Mouse (Mus musculus) Muller cell, postnatal 12 days (primary cell): ENCODE measurements at regions not wholly inside any gene's neighbourhood (a gene's known extent, or its start where the extent isn't known, plus 50 kb on each side); places are given as distances from the start of the nearest gene placed in this dataset.

Experiments used
- DNase-seq: peaks from one replicate; pipeline ENCODE4 v3.0.0-alpha.2; 2015; ENCODE audit errors: inconsistent ontology term

GRCm38 (mm10) chr7:73637101-73637809, 95.6 kb upstream of the Chd2 start:
- DNase-seq: no peak

- no peak for DNase-seq
Measured at GRCm38 (mm10) chr7:73635422-73635821, 93.8 kb upstream of the Chd2 start.

DNA sequence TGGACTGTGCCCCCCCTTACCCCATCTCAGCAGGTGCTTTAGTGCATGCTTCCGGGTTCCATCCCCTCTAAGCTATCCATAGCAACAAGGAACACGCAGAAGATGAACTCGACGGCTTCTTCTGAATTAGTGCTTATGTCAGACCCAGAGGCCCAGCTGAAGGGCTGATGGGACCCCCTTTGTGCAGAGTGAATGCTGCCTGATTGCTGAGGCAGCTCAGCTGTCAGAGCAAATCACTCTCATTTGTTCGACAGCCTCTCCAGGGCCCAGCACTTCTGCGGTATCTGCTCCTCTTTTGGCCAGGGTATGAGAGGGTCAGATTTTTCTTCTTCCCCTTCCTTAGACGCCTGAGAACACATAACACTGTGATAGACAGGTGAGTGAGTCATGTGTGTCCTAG, 89.2 kb upstream of the Chd2 start:
- DNase-seq: no peak

DNA sequence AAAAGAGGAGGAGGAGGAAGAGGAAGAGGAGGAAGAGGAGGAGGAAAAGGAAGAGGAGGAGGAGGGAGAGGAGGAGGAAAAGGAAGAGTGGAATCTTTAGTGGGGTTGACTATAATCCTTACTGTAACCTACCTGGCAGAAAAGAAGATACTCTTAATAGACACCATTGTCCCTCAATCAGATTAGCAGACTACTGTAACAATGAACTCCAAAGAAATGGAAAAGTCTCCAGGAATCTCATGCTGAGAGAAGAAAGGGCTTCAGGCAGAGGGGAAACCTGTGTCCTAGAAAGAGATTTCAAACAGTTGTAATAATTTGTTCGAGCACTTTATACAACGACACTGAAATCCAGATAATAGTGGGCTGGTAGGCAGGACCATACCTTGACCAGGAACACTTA, 87.6 kb upstream of the Chd2 start:
- DNase-seq: no peak

DNA sequence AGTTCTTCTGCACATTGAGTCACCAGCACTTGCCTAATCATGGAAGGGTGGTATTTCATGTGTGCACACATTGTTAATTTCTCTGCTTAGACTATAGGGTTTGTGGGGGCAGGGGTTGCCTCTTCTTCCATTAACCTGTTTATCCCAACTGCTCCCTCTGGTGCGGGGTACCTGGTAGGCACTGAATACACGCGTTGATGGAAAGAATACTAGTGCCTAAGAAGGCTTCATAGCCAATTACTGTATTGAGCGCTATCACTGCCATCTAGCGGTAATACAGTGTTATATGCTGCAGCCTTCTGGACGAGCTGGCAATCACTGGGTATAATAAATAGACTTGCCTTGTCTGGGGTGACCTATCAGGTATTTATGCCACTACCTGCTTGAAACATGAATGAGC, 86.4 kb upstream of the Chd2 start:
- peak; percentile 83 for DNase-seq

DNA sequence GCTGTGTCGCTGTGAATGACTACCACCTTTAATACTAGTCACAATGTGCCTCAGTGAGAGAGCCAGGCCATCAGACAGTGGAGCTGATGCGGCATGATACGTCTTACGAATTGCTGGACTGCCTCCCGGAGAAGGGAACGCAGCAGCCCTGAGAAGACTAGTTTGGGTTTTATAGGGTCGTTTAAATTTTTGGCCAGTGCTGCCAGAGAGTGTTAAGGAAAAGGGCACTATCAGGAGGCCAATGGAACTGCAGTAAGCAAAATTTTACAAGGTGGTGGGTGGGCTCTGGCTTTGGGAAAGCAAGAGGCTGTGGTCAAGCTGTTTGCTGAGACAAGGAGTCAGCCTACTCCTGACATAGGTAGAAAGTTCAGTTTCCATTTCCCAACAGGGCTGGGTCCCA, 84.7 kb upstream of the Chd2 start:
- no peak for DNase-seq

DNA sequence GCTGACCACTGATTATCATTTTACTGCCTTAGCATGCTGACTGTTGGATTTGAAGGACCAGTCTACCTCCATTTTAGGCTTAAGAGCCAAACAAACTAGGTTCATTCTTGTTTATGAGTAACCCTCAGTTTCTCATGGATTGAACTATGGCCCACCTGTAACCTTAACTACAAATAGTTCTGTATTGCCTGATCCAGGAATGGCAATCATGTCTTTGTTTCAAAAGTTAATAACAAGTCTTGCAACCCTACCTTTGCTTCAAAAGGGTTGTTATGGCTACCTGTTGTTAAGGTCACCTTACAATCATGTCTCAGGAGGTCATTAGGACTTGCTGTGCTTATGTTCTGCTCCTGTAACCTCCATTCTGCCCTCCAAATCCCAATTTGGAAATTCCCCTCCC, 84.0 kb upstream of the Chd2 start:
- DNase-seq: no peak

- no peak for DNase-seq
Measured at GRCm38 (mm10) chr7:73624992-73625391, 83.4 kb upstream of the Chd2 start.

DNA sequence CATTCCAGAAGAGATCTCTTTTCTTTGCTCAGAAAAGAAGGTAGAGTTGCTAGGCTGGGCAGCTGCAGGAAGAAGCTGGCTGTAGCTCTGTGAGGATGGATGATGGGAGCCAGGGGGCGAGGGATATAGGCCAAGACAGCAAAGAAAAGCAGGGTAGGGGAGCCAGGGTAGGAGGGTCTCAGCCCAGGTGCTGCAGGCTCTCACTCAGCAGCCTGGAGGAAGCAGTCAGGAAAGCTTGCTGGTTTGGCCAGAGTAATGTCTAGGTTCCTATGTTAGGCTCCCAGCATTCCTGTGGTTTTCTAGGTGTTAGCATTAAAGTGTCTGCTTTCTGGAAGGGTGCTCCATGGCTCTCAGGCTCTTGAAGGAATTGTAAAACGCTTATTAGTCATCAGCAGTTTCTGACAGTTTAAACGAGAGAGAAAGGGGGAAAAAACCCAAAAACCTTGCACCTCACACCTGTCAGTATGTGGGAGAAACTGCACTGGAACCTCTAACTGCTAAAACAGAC, 82.5 kb upstream of the Chd2 start:
- no peak for DNase-seq

DNA sequence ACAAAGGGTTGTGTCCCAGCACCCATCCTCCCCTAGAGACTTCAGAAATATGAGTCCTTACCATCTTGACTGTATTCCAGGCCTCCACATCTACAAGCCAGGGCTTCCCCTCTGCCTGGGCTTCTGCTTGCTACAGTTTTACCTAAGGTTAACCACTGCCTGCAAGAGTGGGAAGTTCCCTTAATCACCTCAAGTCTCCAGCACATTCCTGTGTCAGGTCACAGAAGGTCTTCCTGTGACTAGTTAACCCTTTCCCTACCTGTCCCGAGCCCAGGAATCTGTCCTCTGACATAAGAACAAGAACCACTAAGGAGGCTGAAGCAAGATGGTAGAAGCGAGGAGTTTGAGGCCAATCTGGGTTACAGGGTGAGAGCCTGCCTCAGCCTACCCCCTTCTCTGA, 80.8 kb upstream of the Chd2 start:
- DNase-seq: no peak

- DNase-seq: no peak
Measured at GRCm38 (mm10) chr7:73620341-73620740, 78.7 kb upstream of the Chd2 start.

GRCm38 (mm10) chr7:73618758-73619416, 77.3 kb upstream of the Chd2 start:
- DNase-seq: no peak

DNA sequence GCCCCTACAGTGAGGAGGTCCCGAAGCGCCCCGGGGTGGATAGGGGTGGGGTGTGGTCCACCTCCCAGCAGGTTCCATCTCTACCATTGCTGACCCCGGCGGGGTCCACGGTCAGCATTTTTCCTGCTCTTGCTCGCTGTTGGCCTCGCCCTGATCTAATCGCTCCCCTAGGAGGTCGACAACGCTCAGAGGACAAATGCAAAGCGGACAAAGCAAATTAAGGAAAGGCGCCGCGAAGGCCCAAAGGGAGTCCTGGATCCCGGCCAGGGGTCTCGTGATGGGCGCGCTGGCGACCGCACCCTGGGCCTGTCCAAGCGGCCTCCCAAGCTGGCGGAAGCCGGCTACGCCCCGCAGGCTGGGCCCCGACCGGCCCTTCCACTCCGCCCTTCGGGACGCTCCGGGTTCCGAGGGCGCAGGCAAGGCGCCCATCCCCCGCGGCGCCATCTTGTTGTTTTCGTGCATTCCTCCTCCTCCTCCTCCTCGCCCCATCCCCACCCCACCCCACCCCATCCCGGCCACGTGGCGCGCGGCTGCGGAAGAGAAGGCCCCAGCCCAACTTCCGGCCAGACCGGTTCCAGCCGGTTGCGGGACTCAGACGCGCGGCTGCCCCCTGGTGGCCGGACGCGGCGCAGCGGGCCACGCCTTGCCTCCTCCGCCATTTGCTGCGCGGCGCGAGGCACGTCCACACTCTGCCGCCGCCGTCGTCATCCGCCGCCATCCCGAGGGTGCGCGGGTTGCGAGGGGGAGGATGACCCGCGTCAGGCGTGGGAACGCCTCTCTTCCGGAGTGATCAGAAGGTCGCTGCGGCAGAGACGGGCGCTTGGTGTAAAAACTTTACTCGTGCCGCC, 76.5 kb upstream of the Chd2 start:
- DNase-seq: peak; percentile 100

GRCm38 (mm10) chr7:73616971-73617906, 75.6 kb upstream of the Chd2 start:
- peak; percentile 91 for DNase-seq

DNA sequence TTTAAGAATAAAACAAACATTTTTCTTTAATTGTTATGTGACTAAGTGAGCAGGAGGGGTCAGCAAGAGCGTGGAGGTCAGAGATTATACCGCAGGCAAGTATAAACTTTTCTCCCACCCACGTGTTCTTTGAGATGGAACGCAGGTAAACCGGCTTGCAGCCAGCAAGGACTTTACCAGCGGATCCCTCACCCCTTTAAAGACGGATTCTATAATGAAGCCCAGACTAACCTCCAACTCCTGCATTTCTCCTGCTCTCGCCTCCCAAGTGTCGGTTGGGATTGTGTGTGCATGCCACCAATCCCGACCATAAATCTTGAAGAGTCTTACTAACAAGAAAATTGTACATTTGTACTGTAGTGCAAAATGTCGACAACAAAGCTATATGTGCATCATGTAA, 74.4 kb upstream of the Chd2 start:
- no peak for DNase-seq

- no peak for DNase-seq
Measured at GRCm38 (mm10) chr7:73614840-73615555, 73.4 kb upstream of the Chd2 start.

DNA sequence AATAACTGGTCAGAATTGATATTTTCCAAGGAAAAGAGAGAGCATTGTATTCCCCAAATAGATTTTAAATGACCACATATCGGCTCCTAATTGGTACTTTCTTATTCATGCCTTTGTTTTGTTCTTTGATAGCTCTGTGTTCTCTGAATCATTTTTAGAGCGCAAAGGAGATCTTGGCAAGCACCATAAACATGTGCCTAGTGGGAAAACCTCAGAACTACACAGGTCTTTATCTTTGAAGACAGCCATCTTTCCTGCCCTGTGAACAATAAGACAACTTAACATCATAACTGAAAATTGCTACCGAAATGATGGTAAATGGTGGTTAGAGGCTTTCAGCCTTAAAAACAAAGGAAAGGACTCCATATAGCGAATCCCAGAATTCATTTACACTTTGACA, 72.7 kb upstream of the Chd2 start:
- DNase-seq: peak; percentile 51

GRCm38 (mm10) chr7:73612752-73613092, 71.1 kb upstream of the Chd2 start:
- DNase-seq: no peak

- DNase-seq: no peak
Measured at GRCm38 (mm10) chr7:73611866-73612751, 70.5 kb upstream of the Chd2 start.

GRCm38 (mm10) chr7:73608804-73609275, 67.2 kb upstream of the Chd2 start:
- DNase-seq: peak; percentile 76
